Mouse (Mus musculus): ENCODE data around the gene Fat3. TPM values are rescaled to one million over a fixed set of nuclear protein-coding genes. Genes with fewer than 3 reads are reported as not detected.

The Fat3 gene
- polyA plus RNA-seq, 1 experiment from 2014 or later, result 0.54 TPM

GRCm38 (mm10) chr9:16074664-16075063 lies 426.4 kb downstream of the Fat3 start:
- Histone ChIP-seq H3K27me3 (ENCODE audit: control insufficient read depth, insufficient read depth, low read depth, low read length) (no peaks in the 10 kb centered on the region), H3K36me3 (ENCODE audit: control insufficient read depth, insufficient read depth, low read length) (no peaks in the 10 kb centered on the region), H3K9me3 (ENCODE audit: control insufficient read depth, low read length) (no peaks in the 10 kb centered on the region), H3K27ac (ENCODE audit: low read length) (no peak overlapping the region), H3K4me3 (ENCODE audit: low read length) (no peak overlapping the region), H3K4me2 (ENCODE audit: low read depth, low read length) (no peak overlapping the region), H3K9ac (ENCODE audit: low read length) (no peak overlapping the region), H3K4me1 (replicated peaks; ENCODE audit: control insufficient read depth, insufficient read depth, low read length) (no peaks in the 10 kb centered on the region)
- no peak for ATAC-seq (ENCODE audit: low read depth)
- 85% methylated on average over 2 of the region's 2 CpGs for WGBS

DNA sequence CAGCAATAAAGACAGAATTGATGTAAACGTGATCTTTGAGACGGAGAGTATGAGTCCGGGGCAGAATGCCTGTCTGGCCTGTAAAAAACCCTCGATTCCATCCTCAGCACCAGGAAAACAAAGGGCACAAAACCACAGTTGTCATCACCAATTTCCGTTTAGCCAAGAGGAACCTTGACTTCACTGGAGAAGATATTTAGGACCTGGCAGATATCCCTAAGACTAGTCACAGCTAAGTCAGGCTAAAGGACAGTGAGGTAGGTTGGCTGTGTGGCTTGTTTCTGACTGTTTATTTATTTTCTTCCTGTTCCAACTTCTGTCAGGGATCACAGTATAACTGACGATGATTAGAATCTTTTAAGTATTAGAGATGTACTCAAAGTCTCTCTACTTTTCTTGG lies 427.0 kb downstream of the Fat3 start:
- no peak for ATAC-seq (ENCODE audit: low read depth)
- no peak overlapping the region for H3K4me3 ChIP-seq (ENCODE audit: low read length)
- no peaks in the 10 kb centered on the region for H3K27me3 ChIP-seq (ENCODE audit: control insufficient read depth, insufficient read depth, low read depth, low read length)
- no peaks in the 10 kb centered on the region for H3K9me3 ChIP-seq (ENCODE audit: control insufficient read depth, low read length)
- H3K36me3 ChIP-seq (ENCODE audit: control insufficient read depth, insufficient read depth, low read length), result no peaks in the 10 kb centered on the region
- no peak overlapping the region for H3K27ac ChIP-seq (ENCODE audit: low read length)
- no peak overlapping the region for H3K4me2 ChIP-seq (ENCODE audit: low read depth, low read length)
- 51% methylated on average over 6 of the region's 6 CpGs for WGBS
- H3K4me1 ChIP-seq (replicated peaks; ENCODE audit: control insufficient read depth, insufficient read depth, low read length), result no peaks in the 10 kb centered on the region
- H3K9ac ChIP-seq (ENCODE audit: low read length), result no peak overlapping the region

GRCm38 (mm10) chr9:16063447-16063846 lies 437.6 kb downstream of the Fat3 start:
- no peaks in the 10 kb centered on the region for H3K9me3 ChIP-seq (ENCODE audit: control insufficient read depth, low read length)
- no peak for ATAC-seq (ENCODE audit: low read depth)
- H3K4me2 ChIP-seq (ENCODE audit: low read depth, low read length), result no peak overlapping the region
- no peaks in the 10 kb centered on the region for H3K4me1 ChIP-seq (replicated peaks; ENCODE audit: control insufficient read depth, insufficient read depth, low read length)
- no peaks in the 10 kb centered on the region for H3K27me3 ChIP-seq (ENCODE audit: control insufficient read depth, insufficient read depth, low read depth, low read length)
- WGBS, result 66% methylated on average over 4 of the region's 4 CpGs
- no peaks in the 10 kb centered on the region for H3K36me3 ChIP-seq (ENCODE audit: control insufficient read depth, insufficient read depth, low read length)
- no peak overlapping the region for H3K27ac ChIP-seq (ENCODE audit: low read length)
- H3K9ac ChIP-seq (ENCODE audit: low read length), result no peak overlapping the region
- H3K4me3 ChIP-seq (ENCODE audit: low read length), result no peak overlapping the region

- Histone ChIP-seq H3K27ac (ENCODE audit: low read length) (no peak overlapping the region), H3K9me3 (ENCODE audit: control insufficient read depth, low read length) (no peaks in the 10 kb centered on the region), H3K4me2 (ENCODE audit: low read depth, low read length) (no peak overlapping the region), H3K4me1 (replicated peaks; ENCODE audit: control insufficient read depth, insufficient read depth, low read length) (no peaks in the 10 kb centered on the region), H3K9ac (ENCODE audit: low read length) (no peak overlapping the region), H3K4me3 (ENCODE audit: low read length) (no peak overlapping the region), H3K27me3 (ENCODE audit: control insufficient read depth, insufficient read depth, low read depth, low read length) (no peaks in the 10 kb centered on the region), H3K36me3 (ENCODE audit: control insufficient read depth, insufficient read depth, low read length) (no peaks in the 10 kb centered on the region)
- ATAC-seq (ENCODE audit: low read depth), result no peak
Measured at GRCm38 (mm10) chr9:16062472-16062871, 438.6 kb downstream of the Fat3 start.

DNA sequence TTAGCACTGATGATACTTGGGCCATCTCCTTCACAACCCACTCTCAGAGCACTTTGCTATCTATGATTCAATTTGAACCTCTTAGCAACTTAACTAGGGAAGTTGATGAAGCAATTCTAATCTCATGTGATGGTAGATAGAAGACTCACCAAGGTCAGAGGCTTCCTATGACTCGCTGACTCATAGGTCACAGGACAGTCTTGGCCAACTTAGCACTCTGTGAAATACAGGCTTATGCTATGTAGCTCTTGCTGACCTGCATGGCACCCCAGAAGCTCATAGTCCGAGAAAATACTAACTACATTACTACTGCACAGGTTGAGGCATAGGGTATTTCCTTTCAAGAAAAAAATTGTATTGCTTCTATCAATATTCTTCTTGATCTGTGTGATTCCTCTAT lies 454.4 kb downstream of the Fat3 start:
- WGBS, result 73% methylated on average over 2 of the region's 2 CpGs

GRCm38 (mm10) chr9:16037375-16037774 lies 463.7 kb downstream of the Fat3 start:
- Histone ChIP-seq H3K4me2 (ENCODE audit: low read depth, low read length) (no peak overlapping the region), H3K4me1 (replicated peaks; ENCODE audit: control insufficient read depth, insufficient read depth, low read length) (no peaks in the 10 kb centered on the region), H3K36me3 (ENCODE audit: control insufficient read depth, insufficient read depth, low read length) (no peaks in the 10 kb centered on the region), H3K27ac (ENCODE audit: low read length) (no peak overlapping the region), H3K9ac (ENCODE audit: low read length) (no peak overlapping the region), H3K27me3 (ENCODE audit: control insufficient read depth, insufficient read depth, low read depth, low read length) (no peaks in the 10 kb centered on the region), H3K9me3 (ENCODE audit: control insufficient read depth, low read length) (no peaks in the 10 kb centered on the region), H3K4me3 (ENCODE audit: low read length) (no peak overlapping the region)
- no peak for ATAC-seq (ENCODE audit: low read depth)
- WGBS, result 59% methylated on average over 3 of the region's 3 CpGs

More for the DNA sequence above, 454.4 kb downstream of the Fat3 start:
- H3K27me3 ChIP-seq (ENCODE audit: control insufficient read depth, insufficient read depth, low read depth, low read length), result no peaks in the 10 kb centered on the region
- no peak for ATAC-seq (ENCODE audit: low read depth)
- H3K27ac ChIP-seq (ENCODE audit: low read length), result no peak overlapping the region
- H3K9me3 ChIP-seq (ENCODE audit: control insufficient read depth, low read length), result no peaks in the 10 kb centered on the region
- H3K36me3 ChIP-seq (ENCODE audit: control insufficient read depth, insufficient read depth, low read length), result no peaks in the 10 kb centered on the region
- H3K4me2 ChIP-seq (ENCODE audit: low read depth, low read length), result no peak overlapping the region
- no peaks in the 10 kb centered on the region for H3K4me1 ChIP-seq (replicated peaks; ENCODE audit: control insufficient read depth, insufficient read depth, low read length)
- no peak overlapping the region for H3K4me3 ChIP-seq (ENCODE audit: low read length)
- H3K9ac ChIP-seq (ENCODE audit: low read length), result no peak overlapping the region

GRCm38 (mm10) chr9:16036346-16036745 lies 464.7 kb downstream of the Fat3 start:
- no peak for ATAC-seq (ENCODE audit: low read depth)
- Histone ChIP-seq H3K36me3 (ENCODE audit: control insufficient read depth, insufficient read depth, low read length) (no peaks in the 10 kb centered on the region), H3K4me2 (ENCODE audit: low read depth, low read length) (no peak overlapping the region), H3K27ac (ENCODE audit: low read length) (no peak overlapping the region), H3K4me3 (ENCODE audit: low read length) (no peak overlapping the region), H3K9me3 (ENCODE audit: control insufficient read depth, low read length) (no peaks in the 10 kb centered on the region), H3K27me3 (ENCODE audit: control insufficient read depth, insufficient read depth, low read depth, low read length) (no peaks in the 10 kb centered on the region), H3K9ac (ENCODE audit: low read length) (no peak overlapping the region), H3K4me1 (replicated peaks; ENCODE audit: control insufficient read depth, insufficient read depth, low read length) (no peaks in the 10 kb centered on the region)

- WGBS, result 83% methylated on average over 11 of the region's 11 CpGs
- no peaks in the 10 kb centered on the region for H3K4me1 ChIP-seq (replicated peaks; ENCODE audit: control insufficient read depth, insufficient read depth, low read length)
- H3K9me3 ChIP-seq (ENCODE audit: control insufficient read depth, low read length), result no peaks in the 10 kb centered on the region
- H3K9ac ChIP-seq (ENCODE audit: low read length), result no peak overlapping the region
- H3K4me2 ChIP-seq (ENCODE audit: low read depth, low read length), result no peak overlapping the region
- H3K36me3 ChIP-seq (ENCODE audit: control insufficient read depth, insufficient read depth, low read length), result no peaks in the 10 kb centered on the region
- H3K4me3 ChIP-seq (ENCODE audit: low read length), result no peak overlapping the region
- no peak for ATAC-seq (ENCODE audit: low read depth)
- H3K27ac ChIP-seq (ENCODE audit: low read length), result no peak overlapping the region
- H3K27me3 ChIP-seq (ENCODE audit: control insufficient read depth, insufficient read depth, low read depth, low read length), result no peaks in the 10 kb centered on the region
Measured at GRCm38 (mm10) chr9:16029715-16030285, 471.3 kb downstream of the Fat3 start.

DNA sequence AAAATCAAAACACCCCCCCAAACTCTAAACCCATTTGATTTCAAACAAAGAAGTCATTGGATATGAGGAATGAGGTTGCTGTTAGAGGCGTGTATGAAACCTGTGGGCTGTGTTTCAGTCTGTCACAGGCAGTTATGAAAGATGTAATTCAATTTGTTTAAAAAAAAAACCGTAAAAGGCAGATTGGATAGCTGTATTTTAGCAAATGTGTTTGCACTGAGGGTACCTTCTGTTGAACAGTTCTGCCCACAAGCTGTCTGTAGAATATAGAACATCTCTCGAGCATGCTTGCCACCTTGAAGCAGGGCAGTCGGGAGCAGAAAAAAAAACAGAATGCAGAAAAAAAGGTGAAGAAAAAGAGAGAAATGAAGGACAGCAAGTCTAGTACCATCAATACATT lies 472.0 kb downstream of the Fat3 start:
- ATAC-seq (ENCODE audit: low read depth), result no peak
- WGBS, result 68% methylated on average over 4 of the region's 4 CpGs
- H3K36me3 ChIP-seq (ENCODE audit: control insufficient read depth, insufficient read depth, low read length), result no peaks in the 10 kb centered on the region

GRCm38 (mm10) chr9:16028394-16028911 lies 472.6 kb downstream of the Fat3 start:
- Histone ChIP-seq H3K36me3 (ENCODE audit: control insufficient read depth, insufficient read depth, low read length) (no peaks in the 10 kb centered on the region), H3K4me1 (replicated peaks; ENCODE audit: control insufficient read depth, insufficient read depth, low read length) (no peaks in the 10 kb centered on the region), H3K4me2 (ENCODE audit: low read depth, low read length) (no peak overlapping the region), H3K27ac (ENCODE audit: low read length) (no peak overlapping the region), H3K9ac (ENCODE audit: low read length) (no peak overlapping the region), H3K27me3 (ENCODE audit: control insufficient read depth, insufficient read depth, low read depth, low read length) (no peaks in the 10 kb centered on the region), H3K9me3 (ENCODE audit: control insufficient read depth, low read length) (no peaks in the 10 kb centered on the region), H3K4me3 (ENCODE audit: low read length) (no peak overlapping the region)
- 49% methylated on average over 4 of the region's 4 CpGs for WGBS
- ATAC-seq (ENCODE audit: low read depth), result no peak

More for the DNA sequence above, 472.0 kb downstream of the Fat3 start:
- Histone ChIP-seq H3K27ac (ENCODE audit: low read length) (no peak overlapping the region), H3K4me1 (replicated peaks; ENCODE audit: control insufficient read depth, insufficient read depth, low read length) (no peaks in the 10 kb centered on the region), H3K27me3 (ENCODE audit: control insufficient read depth, insufficient read depth, low read depth, low read length) (no peaks in the 10 kb centered on the region), H3K9me3 (ENCODE audit: control insufficient read depth, low read length) (no peaks in the 10 kb centered on the region), H3K4me3 (ENCODE audit: low read length) (no peak overlapping the region), H3K4me2 (ENCODE audit: low read depth, low read length) (no peak overlapping the region), H3K9ac (ENCODE audit: low read length) (no peak overlapping the region)
